Mouse (Mus musculus) liver, embryonic 14.5 days (tissue): ENCODE measurements around the gene Bcar3. TPM values are rescaled to one million over a fixed set of nuclear protein-coding genes. Genes with fewer than 3 reads are reported as not detected.
A peak's percentile ranks its signal among the peaks of the same experiment; 100 is the strongest.

ENCODE experiments used
- ATAC-seq: fragments of 200-750 bp; cut with Nextera tagmentation; 2 replicates; pipeline ENCODE4 v1.8.0; 2017; ENCODE audit warnings: moderate number of reproducible peaks, mild to moderate bottlenecking, moderate library complexity; ENCODE audit not compliant: insufficient read depth
- DNase-seq, 3 experiments: peaks; one replicate each; pipeline ENCODE4 v3.0.0-alpha.2; 2012 to 2013; ENCODE audit warnings: low read depth in 3 of 3, low spot score in 3 of 3
- H3K27ac ChIP-seq: fragments of 300-500 bp; sonication (generic); 2 replicates; pipeline ENCODE4 v1.5.1; 2014; ENCODE audit warnings: moderate library complexity, mild to moderate bottlenecking, control low read depth, inconsistent platforms
- H3K27me3 ChIP-seq: fragments of 300-500 bp; sonication (generic); 2 replicates; pipeline ENCODE4 v1.6.1; 2014; ENCODE audit warnings: mild to moderate bottlenecking, low read length, moderate library complexity; ENCODE audit not compliant: control insufficient read depth, insufficient read depth
- H3K36me3 ChIP-seq: fragments of 300-500 bp; sonication (generic); replicated peaks from 2 replicates; pipeline ENCODE4 v1.6.1; 2014; ENCODE audit warnings: low read depth; ENCODE audit not compliant: control insufficient read depth, insufficient read depth
- H3K4me1 ChIP-seq, 2 experiments: fragments of 200-500 bp in 1 of 2; fragments of 300-500 bp in 1 of 2; sonication (generic) in 1 of 2; replicated peaks; 2 replicates each; pipeline ENCODE4 v1.6.1; 2012 to 2014; ENCODE audit warnings: antibody characterized with exemption in 1 of 2, inconsistent platforms in 1 of 2, low read length in 1 of 2; ENCODE audit not compliant: control insufficient read depth in 2 of 2, insufficient read depth in 2 of 2
- H3K4me2 ChIP-seq: fragments of 300-500 bp; sonication (generic); 2 replicates; pipeline ENCODE4 v1.6.1; 2014; ENCODE audit warnings: low read depth, mild to moderate bottlenecking, control low read depth, moderate library complexity
- H3K4me3 ChIP-seq, 2 experiments: fragments of 200-500 bp in 1 of 2; fragments of 300-500 bp in 1 of 2; sonication (generic) in 1 of 2; 2 replicates each; pipeline ENCODE4 v1.5.1; 2012 to 2014; ENCODE audit warnings: low read depth in 2 of 2, low read length in 2 of 2, mild to moderate bottlenecking in 2 of 2, control low read depth in 1 of 2, inconsistent platforms in 1 of 2, moderate library complexity in 1 of 2; ENCODE audit not compliant: insufficient read depth in 1 of 2
- H3K9ac ChIP-seq: fragments of 300-500 bp; sonication (generic); replicated peaks from 2 replicates; pipeline ENCODE4 v1.6.1; 2014; ENCODE audit warnings: mild to moderate bottlenecking, control low read depth, moderate library complexity
- H3K9me3 ChIP-seq: fragments of 300-500 bp; sonication (generic); 2 replicates; pipeline ENCODE4 v1.6.1; 2016; ENCODE audit warnings: low read length, mixed read lengths; ENCODE audit not compliant: control insufficient read depth
- CTCF ChIP-seq: IDR thresholded peaks from 2 replicates; pipeline ENCODE4 v1.5.1; 2016; ENCODE audit warnings: antibody characterized with exemption, low read depth, control low read depth
- EP300 ChIP-seq: IDR thresholded peaks from 2 replicates; pipeline ENCODE4 v1.6.1; 2016; ENCODE audit warnings: antibody characterized with exemption, low read depth
- WGBS: fragments of 180-500 bp; shearing (Covaris S2); extraction: QIAGEN DNeasy Blood & Tissue Kit; methylation state at CpG from one replicate; pipeline ENCODE4 v1.1.7; 2014; ENCODE audit not compliant: insufficient replicate concordance; 5-methylcytosine and 5-hydroxymethylcytosine counted together
- polyA plus RNA-seq, 2 experiments: library from polyadenylated mRNA; depleted of rRNA in 1 of 2; stranded (reverse) in 1 of 2; unstranded in 1 of 2; fragments of >200 nt; fragmentation: Nextera tagmentation in 1 of 2; extraction: Ambion mirVana in 1 of 2; gene quantifications; 2 replicates each; pipeline versions ENCODE4 v1.2.1 to v1.2.3; 2012 to 2014

Gene Bcar3
- polyA plus RNA-seq, 2 experiments: 3.1 to 3.5 TPM

- no peak for ATAC-seq
- no peak for TF ChIP-seq EP300
- no peak for TF ChIP-seq CTCF
- Histone ChIP-seq H3K27ac (no peak overlapping the region), H3K4me3 (no peak overlapping the region), H3K4me2 (no peak overlapping the region), H3K27me3 (peaks cover 28% of the 10 kb centered on the region), H3K9ac (no peak overlapping the region), H3K9me3 (no peaks in the 10 kb centered on the region), H3K36me3 (no peaks in the 10 kb centered on the region), H3K4me1 (peaks cover 0 to 12% of the 10 kb centered on the region in 2 experiments; a peak in 2 of 4 replicates)
- DNase-seq: no peak
- 46% methylated on average over 7 of the region's 7 CpGs for WGBS
Measured at GRCm38 (mm10) chr3:122423643-122424042, 129.7 kb downstream of the Bcar3 start.

GRCm38 (mm10) chr3:122428325-122428821, 134.4 kb downstream of the Bcar3 start:
- Histone ChIP-seq H3K36me3 (no peaks in the 10 kb centered on the region), H3K9me3 (no peaks in the 10 kb centered on the region), H3K9ac (no peak overlapping the region), H3K4me2 (no peak overlapping the region), H3K27me3 (no peaks in the 10 kb centered on the region), H3K4me3 (no peak overlapping the region), H3K27ac (no peak overlapping the region), H3K4me1 (peaks cover 0 to 14% of the 10 kb centered on the region in 2 experiments; a peak in 2 of 4 replicates)
- WGBS: 51% methylated on average over 7 of the region's 7 CpGs
- TF ChIP-seq CTCF (no peak), EP300 (no peak)
- DNase-seq (peak in 2 of 3 experiments; percentile 5 to 9), ATAC-seq (peak; percentile 50; the same call in 1 of the 2 replicates)

GRCm38 (mm10) chr3:122430780-122431497, 137.0 kb downstream of the Bcar3 start:
- no peaks in the 10 kb centered on the region for H3K36me3 ChIP-seq
- DNase-seq: no peak
- 47% methylated on average over 7 of the region's 7 CpGs for WGBS
- H3K4me3 ChIP-seq: no peak overlapping the region
- TF ChIP-seq EP300: no peak
- no peak for TF ChIP-seq CTCF
- no peaks in the 10 kb centered on the region for H3K9me3 ChIP-seq
- H3K27me3 ChIP-seq: no peaks in the 10 kb centered on the region
- no peak overlapping the region for H3K4me2 ChIP-seq
- ATAC-seq: no peak
- no peak overlapping the region for H3K27ac ChIP-seq
- no peak overlapping the region for H3K9ac ChIP-seq
- H3K4me1 ChIP-seq: peaks cover 0 to 9% of the 10 kb centered on the region in 2 experiments; a peak in 2 of 4 replicates

GRCm38 (mm10) chr3:122432811-122433406, 139.0 kb downstream of the Bcar3 start:
- WGBS: 31% methylated on average over 9 of the region's 9 CpGs
- TF ChIP-seq EP300: no peak
- TF ChIP-seq CTCF: no peak
- no peaks in the 10 kb centered on the region for H3K36me3 ChIP-seq
- ATAC-seq (no peak), DNase-seq (no peak)
- H3K4me1 ChIP-seq: peaks cover 0 to 5% of the 10 kb centered on the region in 2 experiments; a peak in 2 of 4 replicates
- H3K9me3 ChIP-seq: no peaks in the 10 kb centered on the region
- no peak overlapping the region for H3K27ac ChIP-seq
- H3K4me2 ChIP-seq: no peak overlapping the region
- no peaks in the 10 kb centered on the region for H3K27me3 ChIP-seq
- H3K9ac ChIP-seq: no peak overlapping the region
- no peak overlapping the region for H3K4me3 ChIP-seq

GRCm38 (mm10) chr3:122433975-122434626, 140.2 kb downstream of the Bcar3 start:
- Histone ChIP-seq H3K9me3 (no peaks in the 10 kb centered on the region), H3K9ac (no peak overlapping the region), H3K27ac (no peak overlapping the region), H3K36me3 (no peaks in the 10 kb centered on the region), H3K27me3 (no peaks in the 10 kb centered on the region), H3K4me2 (no peak overlapping the region), H3K4me1 (peaks cover 0 to 4% of the 10 kb centered on the region in 2 experiments; a peak in 2 of 4 replicates), H3K4me3 (no peak overlapping the region)
- DNase-seq (no peak), ATAC-seq (no peak)
- 65% methylated on average over 5 of the region's 5 CpGs for WGBS
- TF ChIP-seq EP300 (no peak), CTCF (no peak)
